Mouse (Mus musculus) CH12F3 (cell line): ENCODE data around the gene Nt5c.
"Not testable (repeated sequence)": the region's sequence is repeated elsewhere in the genome, so short reads cannot be mapped to it uniquely, and the experiment has no call there.

Source experiments
- in situ Hi-C: fragments of 300-500 bp; cut with MboI; formaldehyde crosslinking; loops from 2 replicates; pipeline ENCODE4 v1.14.3; 2020; ENCODE audit warnings: low sequenced_read_pairs

Nt5c gene

GRCm38 (mm10) chr11:115473626-115474275 lies 17.9 kb downstream of the Nt5c start:
- in situ Hi-C loops, result no loop called here

GRCm38 (mm10) chr11:115472183-115472582 lies 19.5 kb downstream of the Nt5c start:
- in situ Hi-C loops, result no loop called here

- in situ Hi-C loops, result no loop called here
Observed at GRCm38 (mm10) chr11:115467217-115467618, 24.4 kb downstream of the Nt5c start.

- in situ Hi-C loops, result no loop called here
Observed at GRCm38 (mm10) chr11:115464851-115465250, 26.8 kb downstream of the Nt5c start.

- in situ Hi-C loops, result no loop called here
Observed at GRCm38 (mm10) chr11:115463397-115463796, 28.3 kb downstream of the Nt5c start.

- in situ Hi-C loops, result no loop called here
Observed at GRCm38 (mm10) chr11:115462243-115462891, 29.3 kb downstream of the Nt5c start, which contains the start of gene Slc16a5. Gene Slc16a5 (plus strand): TSS chr11:115462474.

- in situ Hi-C loops, result no loop called here
Observed at GRCm38 (mm10) chr11:115461846-115462242, 29.8 kb downstream of the Nt5c start.

- in situ Hi-C loops, result no loop called here
Observed at GRCm38 (mm10) chr11:115460976-115461375, 30.7 kb downstream of the Nt5c start.

- in situ Hi-C loops, result no loop called here
Observed at GRCm38 (mm10) chr11:115457405-115457804, 34.3 kb downstream of the Nt5c start.

GRCm38 (mm10) chr11:115456182-115456581 lies 35.5 kb downstream of the Nt5c start:
- in situ Hi-C loops, result no loop called here

- in situ Hi-C loops, result no loop called here
Observed at GRCm38 (mm10) chr11:115455619-115456018, 36.0 kb downstream of the Nt5c start.

GRCm38 (mm10) chr11:115454822-115455221 lies 36.8 kb downstream of the Nt5c start:
- in situ Hi-C loops, result not testable (repeated sequence)

GRCm38 (mm10) chr11:115453306-115453705 lies 38.4 kb downstream of the Nt5c start:
- in situ Hi-C loops, result no loop called here

GRCm38 (mm10) chr11:115452281-115452860 lies 39.3 kb downstream of the Nt5c start:
- in situ Hi-C loops, result no loop called here

- in situ Hi-C loops, result no loop called here
Observed at GRCm38 (mm10) chr11:115451781-115452241, 39.9 kb downstream of the Nt5c start.

- in situ Hi-C loops, result no loop called here
Observed at GRCm38 (mm10) chr11:115450176-115450575, 41.5 kb downstream of the Nt5c start.

GRCm38 (mm10) chr11:115448998-115449397 lies 42.7 kb downstream of the Nt5c start:
- in situ Hi-C loops, result no loop called here

GRCm38 (mm10) chr11:115448075-115448474 lies 43.6 kb downstream of the Nt5c start:
- in situ Hi-C loops, result no loop called here

- in situ Hi-C loops, result no loop called here
Observed at GRCm38 (mm10) chr11:115447321-115447885, 44.3 kb downstream of the Nt5c start.

GRCm38 (mm10) chr11:115446906-115447305 lies 44.8 kb downstream of the Nt5c start:
- in situ Hi-C loops, result no loop called here

GRCm38 (mm10) chr11:115441417-115441816 lies 50.2 kb downstream of the Nt5c start:
- in situ Hi-C loops, result no loop called here
